Mouse (Mus musculus) E14TG2a.4 (cell line): Measurements from ENCODE around the gene Cmip.
"Not testable (repeated sequence)": the region's sequence is repeated elsewhere in the genome, so short reads cannot be mapped to it uniquely, and the experiment has no call there.

Experiments
- CTCF ChIP-seq: conservative IDR thresholded peaks from 2 replicates; pipeline ENCODE4 v1.5.1; 2014; ENCODE audit warnings: low read length
- NANOG ChIP-seq: IDR thresholded peaks from 2 replicates; pipeline ENCODE4 v1.6.1; 2014; ENCODE audit warnings: borderline replicate concordance, low read length, mixed read lengths
- POU5F1 ChIP-seq: IDR thresholded peaks from 2 replicates; pipeline ENCODE4 v1.6.1; 2014; ENCODE audit warnings: low read length, borderline replicate concordance

DNA sequence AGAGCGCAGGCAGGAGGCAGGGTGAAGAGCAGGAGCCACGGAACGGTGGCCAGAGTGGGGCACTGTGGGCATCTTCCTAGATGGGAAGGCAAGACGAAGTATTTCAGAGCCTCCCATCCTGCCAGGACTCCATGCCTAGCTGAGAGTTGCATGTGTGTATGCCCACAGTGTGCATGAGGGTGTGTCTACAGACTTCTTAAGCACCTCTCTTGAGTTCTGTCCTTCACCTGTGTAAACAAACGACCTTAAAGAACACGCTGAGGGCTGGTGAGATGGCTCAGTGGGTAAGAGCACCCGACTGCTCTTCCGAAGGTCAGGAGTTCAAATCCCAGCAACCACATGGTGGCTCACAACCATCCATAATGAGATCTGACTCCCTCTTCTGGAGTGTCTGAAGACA lies 171.0 kb downstream of the Cmip start:
- TF ChIP-seq CTCF, NANOG, POU5F1: not testable (repeated sequence)
